Mouse (Mus musculus): ENCODE results near the gene Hist2h2ac. TPM values are rescaled to one million over a fixed set of nuclear protein-coding genes. Genes with fewer than 3 reads are reported as not detected.

Gene Hist2h2ac
- polyA plus RNA-seq, 1 experiment from 2014 or later = 12.2 TPM

DNA sequence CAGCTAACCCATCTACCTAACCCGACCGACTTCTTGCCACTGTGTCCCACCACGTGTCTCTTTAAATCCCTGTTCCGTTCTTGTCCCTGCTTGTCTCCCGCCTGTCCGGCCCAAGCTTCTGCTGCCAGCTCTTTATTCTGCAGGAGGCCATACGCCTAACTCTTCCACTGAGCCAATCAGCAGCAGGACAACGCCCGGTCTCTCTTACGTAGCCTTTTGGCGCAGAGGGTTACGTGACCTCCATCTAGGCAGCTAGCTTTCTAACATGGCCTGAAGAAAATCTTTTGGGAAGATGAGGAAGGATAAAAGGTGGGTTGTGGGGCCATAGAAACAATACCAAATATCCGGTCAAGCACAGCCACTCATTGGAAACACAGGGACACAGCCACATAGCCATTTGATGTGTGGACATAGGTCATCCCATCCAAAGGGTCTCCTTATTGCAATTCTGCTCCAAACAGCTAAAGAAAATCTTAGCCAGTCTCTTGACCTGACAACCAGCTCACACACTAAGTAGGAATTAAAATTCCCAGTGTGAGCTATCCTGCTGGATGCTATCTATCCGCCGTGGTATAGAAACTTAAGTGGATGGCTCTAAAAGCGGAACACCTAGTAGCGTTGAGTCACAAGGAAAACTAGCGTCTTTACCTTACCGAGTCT lies 41.7 kb upstream of the Hist2h2ac start:
- ATAC-seq (ENCODE audit: insufficient number of reproducible peaks, insufficient read depth, low FRiP score, low TSS enrichment) = peak; percentile 73
- Histone ChIP-seq H3K9me3 (no peaks in the 10 kb centered on the region), H3K27me3 (no peaks in the 10 kb centered on the region), H3K4me3 (peak overlapping the region; percentile 58), H3K27ac (peak overlapping the region; percentile 99), H3K36me3 (no peaks in the 10 kb centered on the region), H3K4me2 (replicated peaks) (peak overlapping the region; percentile 88), H3K4me1 (peaks cover 17% of the 10 kb centered on the region; the same call in 1 of the 2 replicates), H3K9ac (peak overlapping the region; percentile 85)
- WGBS = 2% methylated on average over 19 of the region's 19 CpGs

DNA sequence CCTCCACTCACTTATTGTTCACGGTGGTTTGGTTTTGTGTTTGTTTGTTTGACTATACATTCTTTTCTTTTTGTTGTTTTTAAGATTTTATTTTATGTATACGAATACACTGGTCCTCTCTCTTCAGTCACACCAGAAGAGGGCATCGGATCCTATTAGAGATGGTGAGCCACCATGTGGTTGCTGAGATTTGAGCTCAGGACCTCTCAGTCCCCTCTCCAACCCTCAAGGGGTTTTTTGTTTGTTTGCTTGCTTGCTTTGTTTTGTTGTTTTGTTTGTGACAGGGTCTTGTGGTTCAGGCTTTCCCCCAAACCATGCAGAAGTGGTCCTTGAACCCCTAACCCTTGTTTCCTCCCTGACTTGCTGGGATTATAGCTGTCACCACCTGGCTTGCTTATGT lies 40.9 kb upstream of the Hist2h2ac start:
- H3K27ac ChIP-seq = peak overlapping the region; percentile 99
- WGBS = 54% methylated on average over 3 of the region's 3 CpGs

DNA sequence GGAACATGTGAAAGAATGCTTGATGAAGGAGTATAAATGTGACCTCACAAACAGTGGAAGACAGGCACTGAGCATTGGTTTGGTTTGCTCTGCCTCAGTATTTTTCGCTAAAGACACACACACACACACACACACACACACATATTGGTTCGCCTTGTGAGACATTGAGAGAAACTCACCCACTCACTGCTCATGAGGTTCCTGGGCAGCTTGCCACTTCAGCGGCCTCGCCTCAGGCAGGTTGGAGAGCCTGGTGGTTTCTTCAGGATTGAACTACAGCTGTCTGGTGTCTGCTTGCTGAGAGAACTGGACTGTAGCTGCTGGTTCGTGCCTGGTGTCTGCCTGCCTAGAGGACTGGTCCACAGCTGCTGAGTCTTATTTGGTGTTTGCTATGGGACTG lies 39.5 kb upstream of the Hist2h2ac start:
- no peak overlapping the region for H3K9ac ChIP-seq
- H3K4me1 ChIP-seq = peaks cover 17% of the 10 kb centered on the region; the same call in 1 of the 2 replicates
- 91% methylated on average over 5 of the region's 5 CpGs for WGBS
- no peaks in the 10 kb centered on the region for H3K9me3 ChIP-seq
- ATAC-seq (ENCODE audit: insufficient number of reproducible peaks, insufficient read depth, low FRiP score, low TSS enrichment) = no peak
- no peak overlapping the region for H3K4me3 ChIP-seq
- H3K4me2 ChIP-seq (replicated peaks) = no peak overlapping the region
- H3K27me3 ChIP-seq = no peaks in the 10 kb centered on the region
- H3K27ac ChIP-seq = no peak overlapping the region
- no peaks in the 10 kb centered on the region for H3K36me3 ChIP-seq

More for the DNA sequence above, 40.9 kb upstream of the Hist2h2ac start:
- ATAC-seq (ENCODE audit: insufficient number of reproducible peaks, insufficient read depth, low FRiP score, low TSS enrichment) = no peak
- peaks cover 17% of the 10 kb centered on the region; the same call in 1 of the 2 replicates for H3K4me1 ChIP-seq
- H3K9ac ChIP-seq = peak overlapping the region; percentile 85; the same call in 1 of the 2 replicates
- H3K27me3 ChIP-seq = no peaks in the 10 kb centered on the region
- peak overlapping the region; percentile 88 for H3K4me2 ChIP-seq (replicated peaks)
- H3K36me3 ChIP-seq = no peaks in the 10 kb centered on the region
- H3K4me3 ChIP-seq = peak overlapping the region; percentile 58
- H3K9me3 ChIP-seq = no peaks in the 10 kb centered on the region

DNA sequence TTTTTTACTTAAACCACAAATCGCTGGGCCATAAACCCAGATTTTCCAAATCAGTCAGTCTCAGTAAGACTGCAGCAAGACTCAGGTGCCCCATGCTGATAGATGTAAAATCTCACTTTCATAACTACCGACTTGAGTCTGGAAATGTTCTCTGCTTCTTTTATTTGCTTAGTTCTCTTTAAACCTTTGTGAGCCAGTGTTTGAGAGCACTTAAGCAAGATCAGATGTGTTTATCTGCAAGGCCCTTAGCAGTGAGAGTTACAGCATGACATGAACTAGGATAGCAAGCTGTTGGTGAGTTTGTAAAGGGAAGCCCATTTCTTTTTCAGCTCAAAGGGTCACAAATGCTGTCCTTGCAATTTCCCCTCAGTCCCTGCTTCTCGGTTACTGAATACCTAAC lies 36.5 kb upstream of the Hist2h2ac start:
- H3K27me3 ChIP-seq = no peaks in the 10 kb centered on the region
- no peak overlapping the region for H3K27ac ChIP-seq
- H3K4me1 ChIP-seq = peaks cover 6% of the 10 kb centered on the region; the same call in 1 of the 2 replicates
- H3K4me2 ChIP-seq (replicated peaks) = no peak overlapping the region
- H3K36me3 ChIP-seq = no peaks in the 10 kb centered on the region
- H3K9me3 ChIP-seq = no peaks in the 10 kb centered on the region
- no peak overlapping the region for H3K9ac ChIP-seq
- no peak overlapping the region for H3K4me3 ChIP-seq
- WGBS = 60% methylated on average over 3 of the region's 3 CpGs
- ATAC-seq (ENCODE audit: insufficient number of reproducible peaks, insufficient read depth, low FRiP score, low TSS enrichment) = no peak

DNA sequence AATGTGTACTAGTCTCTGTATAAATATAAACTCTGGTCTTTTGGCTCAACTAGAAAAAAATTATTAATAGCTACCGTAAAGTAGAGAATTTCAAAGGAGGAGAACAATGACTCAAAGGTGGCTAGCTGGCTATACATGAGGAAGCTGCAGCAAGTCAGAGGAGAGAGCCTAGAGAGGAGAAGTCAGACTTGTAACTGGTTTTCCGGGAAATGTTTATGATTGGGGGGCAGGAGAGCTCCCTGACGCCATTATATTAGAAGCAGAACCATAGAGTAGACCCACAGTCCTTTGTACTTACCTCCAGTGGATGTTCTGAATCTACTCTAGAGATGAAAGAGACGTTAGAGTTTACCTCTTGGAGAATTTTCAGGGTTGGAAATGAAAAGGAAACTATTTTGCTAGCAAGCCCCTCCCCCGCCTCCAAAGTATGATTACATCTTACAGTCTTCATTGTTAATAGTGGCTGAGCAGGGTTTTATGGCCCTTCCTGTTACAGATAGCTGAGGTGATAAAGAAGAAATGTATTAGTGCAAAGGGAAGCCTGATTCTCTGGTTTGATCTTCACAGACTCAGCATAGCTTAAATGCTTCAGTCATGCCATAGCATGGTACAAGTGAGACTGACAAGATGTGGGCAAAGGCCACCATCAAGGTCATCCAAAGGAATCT lies 35.4 kb upstream of the Hist2h2ac start:
- Histone ChIP-seq H3K4me3 (no peak overlapping the region), H3K27me3 (no peaks in the 10 kb centered on the region)
- ATAC-seq (ENCODE audit: insufficient number of reproducible peaks, insufficient read depth, low FRiP score, low TSS enrichment) = no peak

DNA sequence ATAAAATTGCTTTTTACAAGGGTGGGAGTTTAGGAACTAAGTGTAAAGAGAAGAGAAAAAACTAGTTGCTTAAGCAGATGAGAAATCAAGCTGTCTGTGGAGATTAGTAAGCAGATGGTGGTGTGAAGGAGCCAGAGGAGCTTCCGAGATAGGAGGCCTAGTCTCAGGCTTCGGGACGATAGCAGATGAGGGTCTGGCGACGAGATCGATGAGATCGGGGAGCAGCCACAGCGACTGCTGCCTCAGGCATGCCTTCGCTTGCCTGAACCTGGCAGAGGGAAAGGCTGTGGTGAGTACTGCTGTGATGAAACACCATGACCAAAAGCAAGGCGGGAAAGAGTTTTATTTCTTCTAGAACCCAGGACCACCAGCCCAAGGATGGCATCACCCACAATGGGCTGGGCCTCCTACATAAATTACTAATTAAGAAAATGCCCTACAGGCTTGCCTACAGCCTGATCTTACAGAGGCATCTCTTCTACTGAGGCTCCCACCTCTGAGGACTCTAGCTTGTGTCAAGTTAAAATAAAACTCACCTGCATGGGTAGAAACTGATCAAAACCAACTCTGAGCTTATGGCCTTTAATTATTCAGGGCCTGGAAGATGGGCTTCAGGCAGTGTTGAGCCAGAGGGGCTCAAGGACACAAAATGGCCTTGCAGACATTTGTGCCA lies 34.1 kb upstream of the Hist2h2ac start:
- H3K4me2 ChIP-seq (replicated peaks) = no peak overlapping the region; the same call in 1 of the 2 replicates
- no peaks in the 10 kb centered on the region for H3K27me3 ChIP-seq
- no peaks in the 10 kb centered on the region for H3K4me1 ChIP-seq
- 51% methylated on average over 10 of the region's 10 CpGs for WGBS
- no peak for ATAC-seq (ENCODE audit: insufficient number of reproducible peaks, insufficient read depth, low FRiP score, low TSS enrichment)
- H3K9me3 ChIP-seq = no peaks in the 10 kb centered on the region
- H3K4me3 ChIP-seq = no peak overlapping the region
- no peaks in the 10 kb centered on the region for H3K36me3 ChIP-seq
- H3K9ac ChIP-seq = no peak overlapping the region
- no peak overlapping the region for H3K27ac ChIP-seq

More for the DNA sequence above, 35.4 kb upstream of the Hist2h2ac start:
- Histone ChIP-seq H3K27ac (no peak overlapping the region), H3K36me3 (no peaks in the 10 kb centered on the region), H3K9me3 (no peaks in the 10 kb centered on the region), H3K9ac (no peak overlapping the region), H3K4me1 (no peaks in the 10 kb centered on the region), H3K4me2 (replicated peaks) (no peak overlapping the region)
- WGBS = 75% methylated on average over 5 of the region's 5 CpGs

DNA sequence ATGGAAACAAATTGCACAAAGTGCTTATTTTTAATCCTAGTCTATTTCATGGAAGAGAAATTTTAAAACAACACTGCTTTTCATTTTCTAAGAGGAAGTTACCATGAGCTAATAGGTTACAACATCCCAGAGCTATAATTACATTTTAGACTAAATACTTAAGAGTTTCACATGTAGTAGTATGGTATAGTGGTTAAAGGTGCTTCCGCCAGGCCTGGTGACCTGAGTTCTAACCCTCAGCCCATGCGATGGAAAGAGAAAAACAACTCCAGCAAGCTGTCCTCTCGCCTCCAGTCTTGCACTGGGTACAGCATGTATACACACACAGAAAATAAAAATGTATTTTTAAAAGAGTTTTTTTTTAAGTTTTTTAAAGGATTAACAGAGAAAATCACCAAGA lies 31.1 kb upstream of the Hist2h2ac start:
- H3K9ac ChIP-seq = no peak overlapping the region
- no peak for ATAC-seq (ENCODE audit: insufficient number of reproducible peaks, insufficient read depth, low FRiP score, low TSS enrichment)
- peaks cover 16% of the 10 kb centered on the region for H3K4me1 ChIP-seq
- H3K4me3 ChIP-seq = no peak overlapping the region
- H3K36me3 ChIP-seq = no peaks in the 10 kb centered on the region
- no peaks in the 10 kb centered on the region for H3K9me3 ChIP-seq
- H3K4me2 ChIP-seq (replicated peaks) = no peak overlapping the region
- H3K27ac ChIP-seq = no peak overlapping the region
- 92% methylated on average over 3 of the region's 3 CpGs for WGBS
- no peaks in the 10 kb centered on the region for H3K27me3 ChIP-seq

DNA sequence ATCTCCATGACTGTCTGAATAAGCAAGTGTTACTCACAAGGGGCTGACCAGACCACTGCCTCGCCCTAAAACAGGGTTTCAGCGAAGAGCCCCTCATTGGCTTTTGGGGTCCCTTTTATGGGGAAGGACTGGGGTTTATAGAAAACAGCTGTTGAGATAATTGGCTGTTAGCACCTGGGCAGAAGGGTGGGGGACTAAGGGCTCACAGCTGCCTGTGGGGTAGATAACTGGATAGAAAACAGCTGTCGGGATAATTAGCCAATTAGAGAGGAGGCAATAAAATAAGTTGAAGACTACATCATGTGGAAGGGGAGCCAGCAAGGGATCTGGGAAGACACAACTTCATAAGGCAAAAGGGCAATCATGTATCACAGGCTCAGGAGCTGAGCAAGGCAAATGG lies 30.2 kb upstream of the Hist2h2ac start:
- Histone ChIP-seq H3K4me3 (no peak overlapping the region), H3K4me1 (peaks cover 16% of the 10 kb centered on the region), H3K36me3 (no peaks in the 10 kb centered on the region), H3K4me2 (replicated peaks) (no peak overlapping the region), H3K27me3 (no peaks in the 10 kb centered on the region), H3K9ac (no peak overlapping the region), H3K9me3 (no peaks in the 10 kb centered on the region), H3K27ac (no peak overlapping the region)
- WGBS = 55% methylated on average over 3 of the region's 3 CpGs
- no peak for ATAC-seq (ENCODE audit: insufficient number of reproducible peaks, insufficient read depth, low FRiP score, low TSS enrichment)

DNA sequence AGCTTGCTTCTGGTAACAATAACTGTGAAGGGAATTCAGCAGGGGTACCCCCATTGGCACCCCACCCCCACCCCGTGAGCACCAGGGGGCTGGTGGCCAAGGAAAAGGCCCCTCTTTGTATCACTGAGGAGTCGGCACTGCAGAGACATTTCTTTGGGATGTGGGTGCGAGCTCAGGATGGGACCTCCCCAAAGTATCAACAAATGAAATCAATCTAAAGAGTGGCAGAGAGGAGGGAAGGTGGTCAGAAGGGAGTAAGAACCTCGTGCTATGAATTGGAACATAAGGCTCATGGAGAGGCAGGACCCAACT lies 28.3 kb upstream of the Hist2h2ac start:
- H3K4me3 ChIP-seq = peak overlapping the region; percentile 39; the same call in 1 of the 2 replicates
- no peaks in the 10 kb centered on the region for H3K9me3 ChIP-seq
- WGBS = 55% methylated on average over 4 of the region's 4 CpGs
- H3K9ac ChIP-seq = 0 out of 2 replicates have a peak overlapping the region, but pooled peaks have one; percentile 15
- peaks cover 24% of the 10 kb centered on the region for H3K4me1 ChIP-seq
- no peak for ATAC-seq (ENCODE audit: insufficient number of reproducible peaks, insufficient read depth, low FRiP score, low TSS enrichment)
- H3K27me3 ChIP-seq = no peaks in the 10 kb centered on the region
- no peaks in the 10 kb centered on the region for H3K36me3 ChIP-seq
- peak overlapping the region; percentile 50 for H3K4me2 ChIP-seq (replicated peaks)
- H3K27ac ChIP-seq = 0 out of 2 replicates have a peak overlapping the region, but pooled peaks have one; percentile 63

DNA sequence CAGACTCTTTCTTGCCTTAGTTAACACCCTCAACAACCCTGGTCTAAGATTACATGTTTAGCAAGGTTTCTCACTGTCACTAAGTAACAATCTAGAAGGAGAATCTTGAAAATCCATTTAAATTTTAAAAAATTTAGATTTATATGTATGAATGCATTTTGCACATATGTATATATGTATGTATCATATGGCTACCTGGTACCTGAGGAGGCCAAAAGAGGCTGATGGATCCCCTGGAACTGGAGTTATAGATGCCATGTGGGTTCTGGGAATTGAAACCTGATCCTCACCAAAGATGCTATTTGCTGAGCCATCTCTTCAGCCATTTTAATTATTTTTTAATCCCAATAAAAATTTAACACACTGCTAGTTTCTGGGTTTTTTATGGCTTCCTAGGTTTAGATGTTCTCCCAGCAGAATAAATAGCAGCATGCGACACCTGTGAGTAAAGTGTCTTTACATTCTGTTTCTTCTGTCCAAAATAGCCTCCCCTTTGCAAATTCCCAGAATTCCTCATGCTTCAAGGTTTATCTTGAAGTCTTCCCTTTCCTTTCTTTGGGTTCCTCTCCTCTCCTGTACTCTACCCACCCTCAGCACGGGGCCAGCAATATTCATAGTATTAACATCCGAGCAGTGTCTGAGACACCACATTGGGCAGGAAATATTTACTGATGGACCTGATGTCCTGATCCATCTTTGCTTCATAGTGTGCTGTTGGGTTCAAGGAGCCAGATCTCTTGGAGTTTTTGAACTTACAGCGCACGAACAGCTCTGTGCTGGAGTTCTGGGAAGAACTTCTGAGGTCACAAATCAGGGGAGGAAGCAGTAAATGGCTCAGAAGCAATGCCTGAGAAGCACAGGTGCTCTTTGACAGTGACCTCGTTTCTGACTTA lies 27.7 kb upstream of the Hist2h2ac start:
- Histone ChIP-seq H3K27me3 (no peaks in the 10 kb centered on the region), H3K9me3 (no peaks in the 10 kb centered on the region), H3K9ac (peak overlapping the region; percentile 52), H3K36me3 (no peaks in the 10 kb centered on the region), H3K4me1 (peaks cover 27% of the 10 kb centered on the region), H3K27ac (peak overlapping the region; percentile 70), H3K4me3 (peak overlapping the region; percentile 39), H3K4me2 (replicated peaks) (peak overlapping the region; percentile 50)
- 54% methylated on average over 6 of the region's 6 CpGs for WGBS
- no peak for ATAC-seq (ENCODE audit: insufficient number of reproducible peaks, insufficient read depth, low FRiP score, low TSS enrichment)

Measured in embryonic facial prominence, embryonic 12.5 days (tissue).